Mouse (Mus musculus): Measurements from ENCODE around the gene Snx29. TPM values are rescaled to one million over a fixed set of nuclear protein-coding genes. Genes with fewer than 3 reads are reported as not detected.

Snx29 gene
- polyA plus RNA-seq, 1 experiment from 2014 or later, result 17.4 TPM

DNA sequence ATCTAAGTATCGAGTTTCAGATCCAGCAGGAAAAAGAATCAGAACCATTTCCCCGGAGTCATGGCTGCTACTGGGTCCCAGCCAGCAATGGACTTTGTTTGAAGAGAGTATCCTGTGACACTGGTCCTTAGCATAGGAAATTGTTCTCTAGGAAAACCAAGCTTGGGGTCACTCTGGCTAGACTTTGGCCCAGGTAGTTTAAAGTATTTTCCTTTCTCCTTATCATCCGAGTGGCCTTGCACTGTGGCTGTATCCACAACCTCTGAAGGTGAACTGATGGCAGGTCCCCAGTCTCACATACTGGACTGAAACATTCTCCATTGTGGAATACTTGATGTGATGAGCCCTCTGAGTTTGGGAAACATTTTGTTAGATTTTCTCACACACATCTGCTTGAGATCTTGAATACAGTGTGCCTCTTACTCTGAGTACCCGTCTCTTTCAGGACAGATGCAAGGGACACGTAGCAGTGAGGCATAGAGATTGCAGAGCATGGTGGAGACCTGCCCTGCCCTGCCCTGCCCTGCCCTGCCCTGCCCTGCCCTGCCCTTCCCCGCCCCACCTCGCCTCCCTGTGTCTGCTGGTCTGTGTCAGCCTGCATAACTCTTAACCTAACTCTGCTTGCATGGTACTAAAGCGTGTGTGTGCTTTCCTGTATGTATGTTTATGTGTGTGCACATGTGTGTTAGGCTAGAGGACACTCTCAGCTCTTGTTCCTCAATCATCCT is 104.3 kb downstream of the Snx29 start:
- ATAC-seq (ENCODE audit: insufficient number of reproducible peaks, insufficient read depth, low FRiP score, low TSS enrichment, low read depth), result no peak
- H3K36me3 ChIP-seq, result peaks cover 8% of the 10 kb centered on the region; the same call in 1 of the 2 replicates
- no peak overlapping the region for H3K4me3 ChIP-seq (replicated peaks)
- H3K4me2 ChIP-seq, result no peak overlapping the region
- H3K27me3 ChIP-seq, result no peaks in the 10 kb centered on the region
- 68% methylated on average over 8 of the region's 8 CpGs for WGBS
- no peak overlapping the region for H3K9ac ChIP-seq (replicated peaks)
- no peaks in the 10 kb centered on the region for H3K9me3 ChIP-seq
- 0 out of 2 replicates have a peak, but pooled peaks cover 6% of the 10 kb centered on the region for H3K4me1 ChIP-seq (replicated peaks)
- no peak overlapping the region for H3K27ac ChIP-seq

DNA sequence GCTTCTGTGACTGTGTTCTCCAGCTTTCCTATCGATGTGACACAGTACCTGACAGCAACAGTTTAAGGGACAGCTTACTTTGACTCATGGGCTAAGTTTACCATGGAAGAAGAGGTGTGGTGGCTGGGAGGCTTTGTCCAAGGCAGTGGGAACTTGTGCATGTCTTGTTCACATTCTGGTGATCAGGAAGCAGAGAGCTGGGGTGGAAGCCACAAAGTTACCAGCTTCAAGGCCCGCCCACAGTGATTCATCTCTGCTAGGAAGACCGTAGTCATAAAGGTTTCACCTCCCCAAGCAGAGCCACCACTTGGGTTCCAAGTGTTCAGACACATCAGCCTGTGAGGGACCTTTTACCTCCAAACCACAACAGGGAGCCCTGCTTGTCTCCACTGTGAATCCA is 107.1 kb downstream of the Snx29 start:
- Histone ChIP-seq H3K9me3 (no peaks in the 10 kb centered on the region), H3K4me2 (no peak overlapping the region), H3K27ac (no peak overlapping the region), H3K27me3 (no peaks in the 10 kb centered on the region), H3K4me3 (replicated peaks) (no peak overlapping the region), H3K36me3 (no peaks in the 10 kb centered on the region; the same call in 1 of the 2 replicates), H3K9ac (replicated peaks) (no peak overlapping the region), H3K4me1 (replicated peaks) (0 out of 2 replicates have a peak, but pooled peaks cover 6% of the 10 kb centered on the region)
- ATAC-seq (ENCODE audit: insufficient number of reproducible peaks, insufficient read depth, low FRiP score, low TSS enrichment, low read depth), result no peak
- 86% methylated on average over 3 of the region's 3 CpGs for WGBS

DNA sequence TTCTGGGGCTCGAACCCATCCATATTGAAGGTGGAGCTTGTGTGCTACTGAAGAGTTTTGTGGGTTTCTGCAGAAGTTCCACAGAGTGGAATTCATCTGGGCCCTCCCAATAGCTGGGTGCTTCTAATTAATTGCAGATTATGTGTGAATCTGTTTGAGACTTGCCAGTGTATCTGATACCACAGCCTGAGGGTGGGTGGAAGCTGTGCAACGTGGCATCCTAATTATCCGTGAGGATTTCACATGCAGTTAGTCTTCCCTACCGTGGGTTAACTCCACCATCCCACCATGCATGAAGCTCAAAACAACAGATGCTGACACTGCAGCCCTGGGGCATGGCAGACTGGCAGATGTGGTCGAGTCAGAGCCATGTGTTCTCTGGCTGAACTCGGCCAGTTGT is 107.8 kb downstream of the Snx29 start:
- Histone ChIP-seq H3K27me3 (no peaks in the 10 kb centered on the region), H3K27ac (no peak overlapping the region), H3K9ac (replicated peaks) (no peak overlapping the region), H3K4me3 (replicated peaks) (no peak overlapping the region), H3K4me2 (no peak overlapping the region), H3K9me3 (no peaks in the 10 kb centered on the region), H3K4me1 (replicated peaks) (0 out of 2 replicates have a peak, but pooled peaks cover 6% of the 10 kb centered on the region), H3K36me3 (no peaks in the 10 kb centered on the region; the same call in 1 of the 2 replicates)
- 79% methylated on average over 6 of the region's 6 CpGs for WGBS
- ATAC-seq (ENCODE audit: insufficient number of reproducible peaks, insufficient read depth, low FRiP score, low TSS enrichment, low read depth), result no peak

DNA sequence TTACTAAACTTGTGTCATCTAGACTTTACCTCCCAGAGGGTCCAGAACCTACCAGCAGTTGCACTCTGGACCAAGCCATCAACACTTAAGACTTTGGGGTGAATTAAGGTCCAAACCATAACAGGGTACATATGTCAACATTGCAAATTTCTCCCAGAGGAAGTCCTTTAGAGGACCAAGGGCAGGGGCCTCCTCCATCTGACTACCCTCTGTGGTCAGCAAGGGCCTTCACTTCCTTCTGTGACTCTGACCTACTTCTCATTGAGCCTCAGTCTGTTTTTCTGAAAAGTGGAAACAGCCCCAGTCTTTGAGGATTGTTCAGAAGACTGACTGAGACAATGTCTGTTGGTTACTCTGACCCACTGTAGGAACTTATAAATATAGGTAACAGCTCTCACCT is 111.1 kb downstream of the Snx29 start:
- Histone ChIP-seq H3K9me3 (no peaks in the 10 kb centered on the region), H3K4me2 (no peak overlapping the region)

GRCm38 (mm10) chr16:11437641-11438040 is 114.9 kb downstream of the Snx29 start:
- no peak for ATAC-seq (ENCODE audit: insufficient number of reproducible peaks, insufficient read depth, low FRiP score, low TSS enrichment, low read depth)

More for the DNA sequence above, 111.1 kb downstream of the Snx29 start:
- H3K9ac ChIP-seq (replicated peaks), result no peak overlapping the region
- H3K27ac ChIP-seq, result no peak overlapping the region
- no peaks in the 10 kb centered on the region for H3K4me1 ChIP-seq (replicated peaks)
- no peak for ATAC-seq (ENCODE audit: insufficient number of reproducible peaks, insufficient read depth, low FRiP score, low TSS enrichment, low read depth)
- H3K36me3 ChIP-seq, result no peaks in the 10 kb centered on the region; the same call in 1 of the 2 replicates
- H3K27me3 ChIP-seq, result no peaks in the 10 kb centered on the region
- no peak overlapping the region for H3K4me3 ChIP-seq (replicated peaks)

GRCm38 (mm10) chr16:11439417-11439816 is 116.7 kb downstream of the Snx29 start:
- no peak overlapping the region for H3K9ac ChIP-seq (replicated peaks)
- 78% methylated on average over 6 of the region's 6 CpGs for WGBS

More at GRCm38 (mm10) chr16:11437641-11438040, 114.9 kb downstream of the Snx29 start:
- no peaks in the 10 kb centered on the region for H3K4me1 ChIP-seq (replicated peaks)
- H3K27me3 ChIP-seq, result no peaks in the 10 kb centered on the region
- no peak overlapping the region for H3K27ac ChIP-seq
- H3K36me3 ChIP-seq, result no peaks in the 10 kb centered on the region; the same call in 1 of the 2 replicates
- 82% methylated on average over 3 of the region's 3 CpGs for WGBS
- H3K9me3 ChIP-seq, result no peaks in the 10 kb centered on the region
- H3K4me3 ChIP-seq (replicated peaks), result no peak overlapping the region
- H3K9ac ChIP-seq (replicated peaks), result no peak overlapping the region
- no peak overlapping the region for H3K4me2 ChIP-seq

DNA sequence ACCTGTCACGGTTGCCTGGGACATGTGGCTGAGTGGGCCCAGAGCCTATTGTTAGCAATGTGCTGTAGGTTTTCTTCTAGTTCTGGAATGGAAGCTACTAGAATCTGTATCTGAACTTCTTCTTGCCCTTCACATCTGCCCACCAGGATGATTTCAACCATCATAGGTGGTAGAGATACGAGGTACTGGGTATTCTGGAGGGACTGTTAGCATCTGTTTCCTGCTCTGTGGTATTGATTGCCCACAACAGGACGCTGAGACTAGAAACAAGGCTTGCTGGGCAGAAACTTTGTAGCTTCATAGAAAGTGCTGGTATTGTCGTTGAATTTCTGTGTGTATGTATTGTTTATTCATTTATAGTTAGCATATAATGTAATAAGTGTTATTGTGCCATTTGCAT is 118.9 kb downstream of the Snx29 start:
- peaks cover 7% of the 10 kb centered on the region; the same call in 1 of the 2 replicates for H3K36me3 ChIP-seq
- H3K4me3 ChIP-seq (replicated peaks), result no peak overlapping the region
- no peaks in the 10 kb centered on the region for H3K9me3 ChIP-seq
- no peak overlapping the region for H3K27ac ChIP-seq
- no peak for ATAC-seq (ENCODE audit: insufficient number of reproducible peaks, insufficient read depth, low FRiP score, low TSS enrichment, low read depth)
- WGBS, result 80% methylated on average over 4 of the region's 4 CpGs
- 0 out of 2 replicates have a peak, but pooled peaks cover 3% of the 10 kb centered on the region for H3K4me1 ChIP-seq (replicated peaks)
- no peak overlapping the region for H3K4me2 ChIP-seq
- H3K9ac ChIP-seq (replicated peaks), result no peak overlapping the region
- no peaks in the 10 kb centered on the region for H3K27me3 ChIP-seq

More at GRCm38 (mm10) chr16:11439417-11439816, 116.7 kb downstream of the Snx29 start:
- Histone ChIP-seq H3K4me3 (replicated peaks) (no peak overlapping the region), H3K27ac (no peak overlapping the region), H3K4me1 (replicated peaks) (0 out of 2 replicates have a peak, but pooled peaks cover under 1% of the 10 kb centered on the region), H3K27me3 (no peaks in the 10 kb centered on the region), H3K4me2 (no peak overlapping the region), H3K36me3 (no peaks in the 10 kb centered on the region; the same call in 1 of the 2 replicates), H3K9me3 (no peaks in the 10 kb centered on the region)
- ATAC-seq (ENCODE audit: insufficient number of reproducible peaks, insufficient read depth, low FRiP score, low TSS enrichment, low read depth), result no peak

- no peak overlapping the region for H3K4me2 ChIP-seq
- no peak overlapping the region for H3K27ac ChIP-seq
- 0 out of 2 replicates have a peak, but pooled peaks cover 3% of the 10 kb centered on the region for H3K4me1 ChIP-seq (replicated peaks)
- ATAC-seq (ENCODE audit: insufficient number of reproducible peaks, insufficient read depth, low FRiP score, low TSS enrichment, low read depth), result no peak
- H3K9ac ChIP-seq (replicated peaks), result no peak overlapping the region
- peaks cover 15% of the 10 kb centered on the region for H3K36me3 ChIP-seq
- no peaks in the 10 kb centered on the region for H3K27me3 ChIP-seq
- H3K9me3 ChIP-seq, result no peaks in the 10 kb centered on the region
- no peak overlapping the region for H3K4me3 ChIP-seq (replicated peaks)
Observed at GRCm38 (mm10) chr16:11442534-11442933, 119.8 kb downstream of the Snx29 start.

- H3K36me3 ChIP-seq, result peaks cover 23% of the 10 kb centered on the region
- 40% methylated on average over 1 of the region's 1 CpGs for WGBS
- H3K27me3 ChIP-seq, result no peaks in the 10 kb centered on the region
- H3K9me3 ChIP-seq, result no peaks in the 10 kb centered on the region
- no peak overlapping the region for H3K9ac ChIP-seq (replicated peaks)
- no peak for ATAC-seq (ENCODE audit: insufficient number of reproducible peaks, insufficient read depth, low FRiP score, low TSS enrichment, low read depth)
- no peak overlapping the region for H3K4me2 ChIP-seq
- H3K4me3 ChIP-seq (replicated peaks), result no peak overlapping the region
- no peak overlapping the region for H3K27ac ChIP-seq
- H3K4me1 ChIP-seq (replicated peaks), result 0 out of 2 replicates have a peak, but pooled peaks cover 3% of the 10 kb centered on the region
Observed at GRCm38 (mm10) chr16:11444626-11445025, 121.9 kb downstream of the Snx29 start.

DNA sequence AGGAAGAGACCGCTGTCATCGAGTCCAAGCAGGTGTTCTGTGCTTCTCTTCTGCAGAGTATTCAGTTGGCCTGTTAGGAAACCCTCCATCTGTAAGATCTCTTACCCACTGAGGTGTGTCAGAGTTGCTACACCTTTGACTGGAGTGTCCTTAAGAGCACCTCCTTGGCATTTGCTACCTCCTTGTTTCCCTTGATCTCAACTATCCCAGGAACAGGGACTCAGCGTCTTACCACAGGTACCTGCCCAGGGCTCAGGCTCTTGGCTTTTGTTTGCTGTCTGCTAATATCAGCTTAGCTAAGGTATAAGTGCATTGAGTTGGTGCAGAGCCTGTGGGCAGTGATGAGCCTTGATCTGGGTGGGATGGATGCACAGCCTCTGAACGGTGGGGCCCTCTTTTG is 124.3 kb downstream of the Snx29 start:
- Histone ChIP-seq H3K9ac (replicated peaks) (no peak overlapping the region), H3K27me3 (no peaks in the 10 kb centered on the region), H3K4me1 (replicated peaks) (0 out of 2 replicates have a peak, but pooled peaks cover 3% of the 10 kb centered on the region), H3K4me3 (replicated peaks) (no peak overlapping the region), H3K27ac (no peak overlapping the region), H3K36me3 (peaks cover 27% of the 10 kb centered on the region), H3K4me2 (no peak overlapping the region), H3K9me3 (no peaks in the 10 kb centered on the region)
- no peak for ATAC-seq (ENCODE audit: insufficient number of reproducible peaks, insufficient read depth, low FRiP score, low TSS enrichment, low read depth)
- WGBS, result 90% methylated on average over 4 of the region's 4 CpGs

DNA sequence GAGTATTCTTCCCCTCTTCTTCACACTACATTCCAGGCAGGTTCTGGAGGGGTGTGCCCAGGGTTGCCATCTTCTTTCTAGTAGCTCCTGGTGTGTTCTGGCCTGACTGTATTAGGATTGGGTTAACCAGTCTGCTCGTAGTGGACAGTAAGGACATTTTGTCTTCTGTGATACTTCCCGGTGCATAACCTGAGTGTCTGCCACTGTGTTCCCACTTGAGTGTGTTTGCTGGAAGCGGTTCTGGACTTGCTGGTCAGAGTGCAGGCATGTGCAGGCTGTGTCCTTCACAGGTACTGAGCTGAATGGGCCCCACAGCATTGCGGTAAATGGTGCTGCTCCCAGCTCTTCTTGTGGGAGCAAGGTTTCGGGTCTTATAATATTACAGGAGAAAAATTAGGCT is 125.2 kb downstream of the Snx29 start:
- no peak overlapping the region for H3K4me2 ChIP-seq
- H3K36me3 ChIP-seq, result peaks cover 35% of the 10 kb centered on the region
- H3K9me3 ChIP-seq, result no peaks in the 10 kb centered on the region
- H3K4me1 ChIP-seq (replicated peaks), result 0 out of 2 replicates have a peak, but pooled peaks cover 3% of the 10 kb centered on the region
- H3K27me3 ChIP-seq, result no peaks in the 10 kb centered on the region
- no peak for ATAC-seq (ENCODE audit: insufficient number of reproducible peaks, insufficient read depth, low FRiP score, low TSS enrichment, low read depth)
- no peak overlapping the region for H3K4me3 ChIP-seq (replicated peaks)
- WGBS, result 92% methylated on average over 5 of the region's 5 CpGs
- no peak overlapping the region for H3K27ac ChIP-seq
- no peak overlapping the region for H3K9ac ChIP-seq (replicated peaks)

Measured in limb, embryonic 12.5 days (tissue).